Mouse (Mus musculus) hindbrain, embryonic 16.5 days (tissue): ENCODE results near the gene Ctcf. TPM values are rescaled to one million over a fixed set of nuclear protein-coding genes. Genes with fewer than 3 reads are reported as not detected.
A peak's percentile ranks its signal among the peaks of the same experiment; 100 is the strongest.
"Not testable (repeated sequence)": the region's sequence is repeated elsewhere in the genome, so short reads cannot be mapped to it uniquely, and the experiment has no call there.

Experiments
- ATAC-seq: fragments of 200-750 bp; cut with Nextera tagmentation; 2 replicates; pipeline ENCODE4 v1.8.0; 2017; ENCODE audit warnings: moderate TSS enrichment, moderate library complexity
- H3K27ac ChIP-seq: fragments of 300-500 bp; sonication (generic); 2 replicates; pipeline ENCODE4 v1.5.1; 2014; ENCODE audit warnings: low read depth, mild to moderate bottlenecking, control low read depth, low read length, moderate library complexity
- H3K27me3 ChIP-seq: fragments of 300-500 bp; sonication (generic); replicated peaks from 2 replicates; pipeline ENCODE4 v1.6.1; 2014; ENCODE audit warnings: low read length; ENCODE audit not compliant: control insufficient read depth, insufficient read depth
- H3K36me3 ChIP-seq: fragments of 300-500 bp; sonication (generic); 2 replicates; pipeline ENCODE4 v1.6.1; 2014; ENCODE audit warnings: mild to moderate bottlenecking, low read length, moderate library complexity, mixed read lengths; ENCODE audit not compliant: control insufficient read depth, insufficient read depth
- H3K4me1 ChIP-seq: fragments of 300-500 bp; sonication (generic); 2 replicates; pipeline ENCODE4 v1.6.1; 2014; ENCODE audit warnings: low read depth, low read length; ENCODE audit not compliant: control insufficient read depth, insufficient read depth
- H3K4me2 ChIP-seq: fragments of 300-500 bp; sonication (generic); 2 replicates; pipeline ENCODE4 v1.6.1; 2014; ENCODE audit warnings: mild to moderate bottlenecking, low read length, control low read depth, moderate library complexity
- H3K4me3 ChIP-seq: fragments of 300-500 bp; sonication (generic); 2 replicates; pipeline ENCODE4 v1.5.1; 2014; ENCODE audit warnings: mild to moderate bottlenecking, low read length, control low read depth, moderate library complexity
- H3K9ac ChIP-seq: fragments of 300-500 bp; sonication (generic); 2 replicates; pipeline ENCODE4 v1.6.1; 2014; ENCODE audit warnings: low read depth, mild to moderate bottlenecking, control low read depth, low read length, moderate library complexity
- H3K9me3 ChIP-seq: fragments of 300-500 bp; sonication (generic); 2 replicates; pipeline ENCODE4 v1.6.1; 2014; ENCODE audit warnings: mild to moderate bottlenecking, low read length, moderate library complexity; ENCODE audit not compliant: control insufficient read depth
- WGBS: fragments of 180-500 bp; shearing (Covaris S2); extraction: QIAGEN DNeasy Blood & Tissue Kit; methylation state at CpG from one replicate; pipeline ENCODE4 v1.1.7; 2014; 5-methylcytosine and 5-hydroxymethylcytosine counted together
- polyA plus RNA-seq: library from polyadenylated mRNA; unstranded; fragments of >200 nt; fragmentation: Nextera tagmentation; extraction: Ambion mirVana; gene quantifications from 2 replicates; pipeline ENCODE4 v1.2.1, GENCODE M21; 2015

Gene Ctcf
- polyA plus RNA-seq = 92.7 and 93.4 TPM in 2 replicates

- H3K4me1 ChIP-seq = peaks cover 24% of the 10 kb centered on the region
- H3K4me2 ChIP-seq = peak within 1 kb of the TSS; percentile 89
- WGBS = under 1% methylated on average over 75 of the region's 126 CpGs
- peak; percentile 93 for ATAC-seq
- H3K9ac ChIP-seq = peak within 1 kb of the TSS; percentile 98
- no peaks in the 10 kb centered on the region for H3K9me3 ChIP-seq
- peak within 1 kb of the TSS; percentile 93 for H3K4me3 ChIP-seq
- H3K27me3 ChIP-seq = no peaks in the 10 kb centered on the region
- no peaks in the 10 kb centered on the region for H3K36me3 ChIP-seq
- peak within 1 kb of the TSS; percentile 100 for H3K27ac ChIP-seq
Measured at GRCm38 (mm10) chr8:105636018-105636962, at the start of gene Ctcf. Gene Ctcf, plus strand, starts transcription at chr8:105636568.

GRCm38 (mm10) chr8:105592431-105592830 is 43.9 kb upstream of the Ctcf start:
- Histone ChIP-seq H3K4me1 (0 out of 2 replicates have a peak, but pooled peaks cover 2% of the 10 kb centered on the region), H3K9ac (no peak overlapping the region), H3K36me3 (no peaks in the 10 kb centered on the region), H3K27ac (no peak overlapping the region), H3K27me3 (no peaks in the 10 kb centered on the region), H3K4me2 (no peak overlapping the region), H3K9me3 (no peaks in the 10 kb centered on the region), H3K4me3 (no peak overlapping the region)
- WGBS = 88% methylated on average over 2 of the region's 2 CpGs
- no peak for ATAC-seq

GRCm38 (mm10) chr8:105593859-105594258 is 42.5 kb upstream of the Ctcf start:
- 23% methylated on average over 15 of the region's 15 CpGs for WGBS
- Histone ChIP-seq H3K9ac (no peak overlapping the region), H3K27me3 (no peaks in the 10 kb centered on the region), H3K4me2 (peak overlapping the region; percentile 18), H3K27ac (no peak overlapping the region), H3K36me3 (no peaks in the 10 kb centered on the region), H3K4me3 (no peak overlapping the region), H3K9me3 (no peaks in the 10 kb centered on the region), H3K4me1 (0 out of 2 replicates have a peak, but pooled peaks cover 2% of the 10 kb centered on the region)
- ATAC-seq = no peak

- H3K9me3 ChIP-seq = no peaks in the 10 kb centered on the region
- no peaks in the 10 kb centered on the region for H3K36me3 ChIP-seq
- H3K9ac ChIP-seq = no peak overlapping the region
- H3K4me2 ChIP-seq = no peak overlapping the region
- ATAC-seq = no peak
- no peaks in the 10 kb centered on the region for H3K27me3 ChIP-seq
- 79% methylated on average over 18 of the region's 18 CpGs for WGBS
- H3K4me1 ChIP-seq = 0 out of 2 replicates have a peak, but pooled peaks cover 2% of the 10 kb centered on the region
- no peak overlapping the region for H3K27ac ChIP-seq
- no peak overlapping the region for H3K4me3 ChIP-seq
Measured at GRCm38 (mm10) chr8:105594451-105595242, 41.7 kb upstream of the Ctcf start.

- Histone ChIP-seq H3K4me2 (peak overlapping the region; percentile 22), H3K27ac (no peak overlapping the region), H3K36me3 (no peaks in the 10 kb centered on the region), H3K27me3 (no peaks in the 10 kb centered on the region), H3K4me1 (0 out of 2 replicates have a peak, but pooled peaks cover 2% of the 10 kb centered on the region), H3K9ac (no peak overlapping the region), H3K9me3 (no peaks in the 10 kb centered on the region), H3K4me3 (no peak overlapping the region)
- 7% methylated on average over 14 of the region's 14 CpGs for WGBS
- ATAC-seq = peak; percentile 71
Measured at GRCm38 (mm10) chr8:105596362-105597034, 39.9 kb upstream of the Ctcf start.

GRCm38 (mm10) chr8:105598777-105599176 is 37.6 kb upstream of the Ctcf start:
- 80% methylated on average over 6 of the region's 6 CpGs for WGBS
- H3K36me3 ChIP-seq = no peaks in the 10 kb centered on the region
- no peak for ATAC-seq
- H3K9me3 ChIP-seq = no peaks in the 10 kb centered on the region
- no peak overlapping the region for H3K4me3 ChIP-seq
- H3K27me3 ChIP-seq = no peaks in the 10 kb centered on the region
- no peak overlapping the region for H3K27ac ChIP-seq
- no peak overlapping the region for H3K9ac ChIP-seq
- no peak overlapping the region for H3K4me2 ChIP-seq
- H3K4me1 ChIP-seq = 0 out of 2 replicates have a peak, but pooled peaks cover 1% of the 10 kb centered on the region

- Histone ChIP-seq H3K27me3 (no peaks in the 10 kb centered on the region), H3K9ac (no peak overlapping the region), H3K4me3 (no peak overlapping the region), H3K4me2 (no peak overlapping the region), H3K36me3 (no peaks in the 10 kb centered on the region), H3K4me1 (peaks cover 5% of the 10 kb centered on the region), H3K9me3 (no peaks in the 10 kb centered on the region), H3K27ac (no peak overlapping the region)
- ATAC-seq = no peak
- 75% methylated on average over 5 of the region's 5 CpGs for WGBS
Measured at GRCm38 (mm10) chr8:105601301-105601700, 35.1 kb upstream of the Ctcf start.

GRCm38 (mm10) chr8:105602540-105602939 is 33.8 kb upstream of the Ctcf start:
- not testable (repeated sequence) for H3K36me3 ChIP-seq, H3K27ac ChIP-seq, H3K9me3 ChIP-seq, H3K4me3 ChIP-seq, H3K27me3 ChIP-seq, H3K9ac ChIP-seq, ATAC-seq, H3K4me2 ChIP-seq
- peaks cover 12% of the 10 kb centered on the region for H3K4me1 ChIP-seq
- 79% methylated on average over 3 of the region's 3 CpGs for WGBS
